Mouse (Mus musculus) liver, embryonic 14.5 days (tissue): Measurements from ENCODE around the gene Inhbb.

ENCODE experiments used
- CTCF ChIP-seq: IDR thresholded peaks from 2 replicates; pipeline ENCODE4 v1.5.1; 2016; ENCODE audit warnings: antibody characterized with exemption, low read depth, control low read depth
- EP300 ChIP-seq: IDR thresholded peaks from 2 replicates; pipeline ENCODE4 v1.6.1; 2016; ENCODE audit warnings: antibody characterized with exemption, low read depth

DNA sequence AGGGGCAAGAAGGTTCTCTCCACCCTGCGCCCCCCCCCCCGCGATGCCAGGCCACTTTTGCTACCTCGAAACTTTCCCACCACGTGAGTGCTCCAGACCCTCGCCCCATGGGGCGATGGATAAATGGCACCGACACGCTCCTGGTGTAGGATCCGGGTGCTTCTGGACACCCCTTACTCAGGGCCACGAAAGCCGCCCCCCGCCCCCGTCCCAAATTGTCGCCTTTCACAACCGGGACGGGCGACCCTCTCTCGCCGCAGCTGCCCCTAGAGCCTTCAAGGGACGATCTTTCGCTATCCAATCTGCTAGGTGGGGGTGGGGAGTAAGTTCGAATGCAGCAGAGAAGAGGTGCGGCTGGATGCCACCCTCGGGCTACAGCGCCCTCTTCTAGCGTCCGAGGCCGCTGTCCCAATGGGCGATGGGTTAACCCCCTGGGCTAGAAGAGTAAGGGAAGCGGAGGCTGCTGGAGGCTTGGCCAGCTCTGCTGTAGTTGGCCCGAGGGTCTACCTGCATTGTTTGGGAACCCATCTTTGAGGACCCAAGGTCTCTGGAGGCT is 490 bp upstream of the Inhbb start:
- TF ChIP-seq EP300 (no peak), CTCF (no peak)
